Mouse (Mus musculus) neural tube, embryonic 12.5 days (tissue): ENCODE data around the gene Zfp180. TPM values are rescaled to one million over a fixed set of nuclear protein-coding genes. Genes with fewer than 3 reads are reported as not detected.
"Not testable (repeated sequence)": the region's sequence is repeated elsewhere in the genome, so short reads cannot be mapped to it uniquely, and the experiment has no call there.

Source experiments
- ATAC-seq: fragments of 200-750 bp; cut with Nextera tagmentation; 2 replicates; pipeline ENCODE4 v1.8.0; 2017; ENCODE audit warnings: low read depth, mild to moderate bottlenecking, moderate TSS enrichment, moderate library complexity; ENCODE audit not compliant: low FRiP score
- H3K27ac ChIP-seq: fragments of 300-500 bp; sonication (generic); 2 replicates; pipeline ENCODE4 v1.5.1; 2016
- H3K27me3 ChIP-seq: fragments of 300-500 bp; sonication (generic); replicated peaks from 2 replicates; pipeline ENCODE4 v1.6.1; 2016; ENCODE audit warnings: mild to moderate bottlenecking
- H3K36me3 ChIP-seq: fragments of 300-500 bp; sonication (generic); 2 replicates; pipeline ENCODE4 v1.6.1; 2016; ENCODE audit warnings: mild to moderate bottlenecking
- H3K4me1 ChIP-seq: fragments of 300-500 bp; sonication (generic); 2 replicates; pipeline ENCODE4 v1.6.1; 2016
- H3K4me2 ChIP-seq: fragments of 300-500 bp; sonication (generic); replicated peaks from 2 replicates; pipeline ENCODE4 v1.6.1; 2016; ENCODE audit warnings: mild to moderate bottlenecking
- H3K4me3 ChIP-seq: fragments of 300-500 bp; sonication (generic); 2 replicates; pipeline ENCODE4 v1.5.1; 2016
- H3K9ac ChIP-seq: fragments of 300-500 bp; sonication (generic); 2 replicates; pipeline ENCODE4 v1.6.1; 2016; ENCODE audit warnings: mild to moderate bottlenecking
- H3K9me3 ChIP-seq: fragments of 300-500 bp; sonication (generic); 2 replicates; pipeline ENCODE4 v1.6.1; 2016; ENCODE audit warnings: mild to moderate bottlenecking
- WGBS: fragments of 180-500 bp; shearing (Covaris S2); methylation state at CpG from one replicate; pipeline ENCODE4 v1.1.7; 2016; 5-methylcytosine and 5-hydroxymethylcytosine counted together
- polyA plus RNA-seq: library from polyadenylated mRNA; unstranded; fragments of >200 nt; fragmentation: Nextera tagmentation; extraction: Ambion mirVana; gene quantifications from 2 replicates; pipeline ENCODE4 v1.2.1, GENCODE M21; 2016

The Zfp180 gene
- 27.6 and 30.5 TPM in 2 replicates for polyA plus RNA-seq

- ATAC-seq: peak; percentile 97
- WGBS: 16% methylated on average over 44 of the region's 44 CpGs
- H3K4me1 ChIP-seq: peaks cover 12% of the 10 kb centered on the region
Measured at GRCm38 (mm10) chr7:24081634-24082431, at the start of gene Zfp180. Zfp180 (plus strand) TSS chr7:24081924.

GRCm38 (mm10) chr7:24052660-24053304, 28.9 kb upstream of the Zfp180 start, which contains the start of gene Vmn1r183:
Vmn1r183 (plus strand) TSS chr7:24053254.
- ATAC-seq: no peak
- Histone ChIP-seq H3K27ac (no peak within 1 kb of the TSS), H3K9ac (no peak within 1 kb of the TSS), H3K27me3 (no peaks in the 10 kb centered on the region), H3K4me1 (no peaks in the 10 kb centered on the region), H3K36me3 (no peaks in the 10 kb centered on the region), H3K4me3 (no peak within 1 kb of the TSS), H3K4me2 (no peak within 1 kb of the TSS), H3K9me3 (no peaks in the 10 kb centered on the region)
- 83% methylated on average over 4 of the region's 4 CpGs for WGBS

More at GRCm38 (mm10) chr7:24081634-24082431, at the start of gene Zfp180:
- no peaks in the 10 kb centered on the region for H3K27me3 ChIP-seq
- H3K4me3 ChIP-seq: peak within 1 kb of the TSS; percentile 66
- H3K36me3 ChIP-seq: peaks cover 29% of the 10 kb centered on the region
- H3K4me2 ChIP-seq: peak within 1 kb of the TSS; percentile 75
- peaks cover 21% of the 10 kb centered on the region for H3K9me3 ChIP-seq
- peak within 1 kb of the TSS; percentile 63 for H3K9ac ChIP-seq
- H3K27ac ChIP-seq: peak within 1 kb of the TSS; percentile 23; the same call in 1 of the 2 replicates

- not testable (repeated sequence) for H3K9ac ChIP-seq, H3K9me3 ChIP-seq, H3K4me2 ChIP-seq, H3K36me3 ChIP-seq, ATAC-seq, H3K27ac ChIP-seq, H3K4me3 ChIP-seq, H3K4me1 ChIP-seq, H3K27me3 ChIP-seq
- WGBS: 29% methylated on average over 1 of the region's 1 CpGs
Measured at GRCm38 (mm10) chr7:24074424-24074823, 7.3 kb upstream of the Zfp180 start.

GRCm38 (mm10) chr7:24082457-24083235, 922 bp downstream of the Zfp180 start:
- Histone ChIP-seq H3K9ac (peak overlapping the region; percentile 63), H3K27me3 (no peaks in the 10 kb centered on the region), H3K4me3 (peak overlapping the region; percentile 66), H3K4me1 (peaks cover 12% of the 10 kb centered on the region), H3K9me3 (peaks cover 24% of the 10 kb centered on the region), H3K4me2 (peak overlapping the region; percentile 75), H3K36me3 (peaks cover 37% of the 10 kb centered on the region), H3K27ac (no peak overlapping the region)
- ATAC-seq: peak; percentile 23
- WGBS: 60% methylated on average over 15 of the region's 15 CpGs

GRCm38 (mm10) chr7:24086871-24087270, 5.1 kb downstream of the Zfp180 start:
- ATAC-seq: no peak
- Histone ChIP-seq H3K27me3 (no peaks in the 10 kb centered on the region), H3K27ac (no peak overlapping the region), H3K4me1 (peaks cover 12% of the 10 kb centered on the region), H3K4me2 (no peak overlapping the region), H3K36me3 (peaks cover 53% of the 10 kb centered on the region), H3K4me3 (no peak overlapping the region), H3K9ac (no peak overlapping the region), H3K9me3 (peaks cover 32% of the 10 kb centered on the region)
- 94% methylated on average over 4 of the region's 4 CpGs for WGBS

- H3K27ac ChIP-seq: no peak overlapping the region
- H3K36me3 ChIP-seq: peaks cover 54% of the 10 kb centered on the region
- 97% methylated on average over 12 of the region's 12 CpGs for WGBS
- H3K27me3 ChIP-seq: no peaks in the 10 kb centered on the region
- no peak overlapping the region for H3K9ac ChIP-seq
- no peak for ATAC-seq
- peaks cover 33% of the 10 kb centered on the region for H3K9me3 ChIP-seq
- H3K4me2 ChIP-seq: no peak overlapping the region
- H3K4me3 ChIP-seq: no peak overlapping the region
- peaks cover 10% of the 10 kb centered on the region for H3K4me1 ChIP-seq
Measured at GRCm38 (mm10) chr7:24087485-24088125, 5.9 kb downstream of the Zfp180 start.

- 96% methylated on average over 9 of the region's 9 CpGs for WGBS
- Histone ChIP-seq H3K27ac (no peak overlapping the region), H3K4me1 (no peaks in the 10 kb centered on the region), H3K9ac (no peak overlapping the region), H3K27me3 (no peaks in the 10 kb centered on the region), H3K4me2 (no peak overlapping the region), H3K9me3 (peaks cover 94% of the 10 kb centered on the region), H3K4me3 (no peak overlapping the region), H3K36me3 (peaks cover 98% of the 10 kb centered on the region)
- no peak for ATAC-seq
Measured at GRCm38 (mm10) chr7:24104403-24104802, 22.7 kb downstream of the Zfp180 start.

GRCm38 (mm10) chr7:24105144-24105703, 23.5 kb downstream of the Zfp180 start:
- peaks cover 97% of the 10 kb centered on the region for H3K9me3 ChIP-seq
- no peak overlapping the region for H3K9ac ChIP-seq
- H3K27ac ChIP-seq: no peak overlapping the region
- H3K36me3 ChIP-seq: peaks cover 92% of the 10 kb centered on the region
- no peak overlapping the region for H3K4me3 ChIP-seq
- no peak for ATAC-seq
- H3K27me3 ChIP-seq: no peaks in the 10 kb centered on the region
- no peak overlapping the region for H3K4me2 ChIP-seq
- no peaks in the 10 kb centered on the region for H3K4me1 ChIP-seq
- WGBS: 96% methylated on average over 18 of the region's 18 CpGs

- peaks cover 41% of the 10 kb centered on the region for H3K9me3 ChIP-seq
- peaks cover 36% of the 10 kb centered on the region for H3K36me3 ChIP-seq
- no peak overlapping the region for H3K4me3 ChIP-seq
- H3K27ac ChIP-seq: no peak overlapping the region
- peaks cover 8% of the 10 kb centered on the region for H3K4me1 ChIP-seq
- 96% methylated on average over 7 of the region's 7 CpGs for WGBS
- H3K4me2 ChIP-seq: no peak overlapping the region
- H3K27me3 ChIP-seq: no peaks in the 10 kb centered on the region
- ATAC-seq: no peak
- H3K9ac ChIP-seq: no peak overlapping the region
Measured at GRCm38 (mm10) chr7:24110839-24111238, 29.1 kb downstream of the Zfp180 start.

GRCm38 (mm10) chr7:24111772-24112155, 30.0 kb downstream of the Zfp180 start:
- Histone ChIP-seq H3K9me3 (peaks cover 32% of the 10 kb centered on the region), H3K4me3 (peak overlapping the region; percentile 63), H3K9ac (0 out of 2 replicates have a peak overlapping the region, but pooled peaks have one; percentile 35), H3K27ac (no peak overlapping the region), H3K4me1 (peaks cover 8% of the 10 kb centered on the region), H3K27me3 (no peaks in the 10 kb centered on the region), H3K4me2 (peak overlapping the region; percentile 82), H3K36me3 (peaks cover 27% of the 10 kb centered on the region)
- 5% methylated on average over 9 of the region's 9 CpGs for WGBS
- ATAC-seq: peak; percentile 82

GRCm38 (mm10) chr7:24112156-24112856, 30.6 kb downstream of the Zfp180 start, which contains the start of gene Zfp112:
Zfp112 (plus strand) TSS chr7:24112314.
- H3K36me3 ChIP-seq: peaks cover 21% of the 10 kb centered on the region
- peak within 1 kb of the TSS; percentile 63 for H3K4me3 ChIP-seq
- H3K9ac ChIP-seq: peak within 1 kb of the TSS; percentile 69
- no peaks in the 10 kb centered on the region for H3K27me3 ChIP-seq
- peak within 1 kb of the TSS; percentile 82 for H3K4me2 ChIP-seq
- peaks cover 26% of the 10 kb centered on the region for H3K9me3 ChIP-seq
- peak; percentile 96 for ATAC-seq
- WGBS: 2% methylated on average over 23 of the region's 23 CpGs
- H3K4me1 ChIP-seq: peaks cover 8% of the 10 kb centered on the region
- H3K27ac ChIP-seq: no peak within 1 kb of the TSS
